Mouse (Mus musculus) forebrain, embryonic 10.5 days (tissue): ENCODE measurements around the gene Fibcd1. TPM values are rescaled to one million over a fixed set of nuclear protein-coding genes. Genes with fewer than 3 reads are reported as not detected.

ENCODE experiments used
- DNase-seq: peaks from one replicate; pipeline ENCODE4 v3.0.0-alpha.2; 2017; ENCODE audit warnings: low spot score; ENCODE audit errors: extremely low spot score
- H3K27ac ChIP-seq: fragments of 300-500 bp; sonication (generic); 2 replicates; pipeline ENCODE4 v1.5.1; 2016; ENCODE audit warnings: mild to moderate bottlenecking
- H3K27me3 ChIP-seq: fragments of 300-500 bp; sonication (generic); 2 replicates; pipeline ENCODE4 v1.6.1; 2016; ENCODE audit warnings: mild to moderate bottlenecking; ENCODE audit not compliant: poor library complexity, severe bottlenecking
- H3K36me3 ChIP-seq: fragments of 300-500 bp; sonication (generic); replicated peaks from 2 replicates; pipeline ENCODE4 v1.6.1; 2016; ENCODE audit warnings: mild to moderate bottlenecking, moderate library complexity
- H3K4me1 ChIP-seq: fragments of 300-500 bp; sonication (generic); 2 replicates; pipeline ENCODE4 v1.6.1; 2016
- H3K4me3 ChIP-seq: fragments of 300-500 bp; sonication (generic); 2 replicates; pipeline ENCODE4 v1.5.1; 2016; ENCODE audit warnings: mild to moderate bottlenecking, moderate library complexity
- H3K9me3 ChIP-seq: fragments of 300-500 bp; sonication (generic); 2 replicates; pipeline ENCODE4 v1.6.1; 2016; ENCODE audit warnings: mild to moderate bottlenecking, moderate library complexity
- WGBS: fragments of 180-500 bp; shearing (Covaris S2); methylation state at CpG from one replicate; pipeline ENCODE4 v1.1.7; 2016; 5-methylcytosine and 5-hydroxymethylcytosine counted together
- polyA plus RNA-seq: library from polyadenylated mRNA; unstranded; fragments of >200 nt; fragmentation: Nextera tagmentation; extraction: Ambion mirVana; gene quantifications from 2 replicates; pipeline ENCODE4 v1.2.1, GENCODE M21; 2016

Gene Fibcd1
- polyA plus RNA-seq, 1 experiment from 2014 or later, result 0.19 TPM

- H3K4me1 ChIP-seq, result peaks cover 60% of the 10 kb centered on the region
- 22% methylated on average over 6 of the region's 6 CpGs for WGBS
- peaks cover 62% of the 10 kb centered on the region for H3K27me3 ChIP-seq
- H3K27ac ChIP-seq, result no peak overlapping the region
- DNase-seq, result no peak
- H3K36me3 ChIP-seq, result no peaks in the 10 kb centered on the region
- H3K4me3 ChIP-seq, result no peak overlapping the region
- H3K9me3 ChIP-seq, result no peaks in the 10 kb centered on the region
Observed at GRCm38 (mm10) chr2:31847908-31848307, 2.1 kb upstream of the Fibcd1 start.

- DNase-seq, result peak; percentile 34
Observed at GRCm38 (mm10) chr2:31846692-31847660, 1.2 kb upstream of the Fibcd1 start.

GRCm38 (mm10) chr2:31845512-31845895 is 301 bp downstream of the Fibcd1 start:
- H3K4me3 ChIP-seq, result peak overlapping the region; percentile 63
- DNase-seq, result no peak
- no peaks in the 10 kb centered on the region for H3K9me3 ChIP-seq
- no peaks in the 10 kb centered on the region for H3K36me3 ChIP-seq
- peaks cover 85% of the 10 kb centered on the region for H3K27me3 ChIP-seq
- peak overlapping the region; percentile 76; the same call in 1 of the 2 replicates for H3K27ac ChIP-seq
- H3K4me1 ChIP-seq, result peaks cover 46% of the 10 kb centered on the region
- 2% methylated on average over 26 of the region's 26 CpGs for WGBS

More at GRCm38 (mm10) chr2:31846692-31847660, 1.2 kb upstream of the Fibcd1 start:
- 3% methylated on average over 35 of the region's 35 CpGs for WGBS
- Histone ChIP-seq H3K27me3 (peaks cover 70% of the 10 kb centered on the region), H3K27ac (peak overlapping the region; percentile 76), H3K4me1 (peaks cover 59% of the 10 kb centered on the region), H3K9me3 (no peaks in the 10 kb centered on the region), H3K36me3 (no peaks in the 10 kb centered on the region), H3K4me3 (peak overlapping the region; percentile 63)

- H3K27ac ChIP-seq, result no peak overlapping the region
- H3K9me3 ChIP-seq, result no peaks in the 10 kb centered on the region
- WGBS, result 4% methylated on average over 10 of the region's 10 CpGs
- peaks cover 41% of the 10 kb centered on the region for H3K4me1 ChIP-seq
- H3K4me3 ChIP-seq, result 0 out of 2 replicates have a peak overlapping the region, but pooled peaks have one; percentile 63
- no peak for DNase-seq
- peaks cover 93% of the 10 kb centered on the region for H3K27me3 ChIP-seq
- H3K36me3 ChIP-seq, result no peaks in the 10 kb centered on the region
Observed at GRCm38 (mm10) chr2:31844729-31845136, 1.1 kb downstream of the Fibcd1 start.

- H3K27ac ChIP-seq, result no peak overlapping the region
- H3K4me1 ChIP-seq, result peaks cover 24% of the 10 kb centered on the region
- H3K4me3 ChIP-seq, result no peak overlapping the region
- 58% methylated on average over 1 of the region's 1 CpGs for WGBS
- DNase-seq, result no peak
- peaks cover 87% of the 10 kb centered on the region for H3K27me3 ChIP-seq
- no peaks in the 10 kb centered on the region for H3K36me3 ChIP-seq
- H3K9me3 ChIP-seq, result no peaks in the 10 kb centered on the region
Observed at GRCm38 (mm10) chr2:31838868-31839267, 6.9 kb downstream of the Fibcd1 start.

GRCm38 (mm10) chr2:31836985-31837384 is 8.8 kb downstream of the Fibcd1 start:
- no peak for DNase-seq
- no peaks in the 10 kb centered on the region for H3K36me3 ChIP-seq
- H3K9me3 ChIP-seq, result no peaks in the 10 kb centered on the region
- peaks cover 75% of the 10 kb centered on the region for H3K27me3 ChIP-seq
- no peak overlapping the region for H3K27ac ChIP-seq
- WGBS, result 48% methylated on average over 6 of the region's 6 CpGs
- peak overlapping the region; percentile 0; the same call in 1 of the 2 replicates for H3K4me3 ChIP-seq
- peaks cover 24% of the 10 kb centered on the region for H3K4me1 ChIP-seq

- Histone ChIP-seq H3K27me3 (peaks cover 66% of the 10 kb centered on the region), H3K27ac (no peak overlapping the region), H3K9me3 (no peaks in the 10 kb centered on the region), H3K36me3 (no peaks in the 10 kb centered on the region), H3K4me3 (no peak overlapping the region), H3K4me1 (peaks cover 24% of the 10 kb centered on the region)
- DNase-seq, result no peak
- WGBS, result 73% methylated on average over 10 of the region's 10 CpGs
Observed at GRCm38 (mm10) chr2:31836091-31836490, 9.7 kb downstream of the Fibcd1 start.

GRCm38 (mm10) chr2:31828311-31828825 is 17.4 kb downstream of the Fibcd1 start:
- WGBS, result 5% methylated on average over 4 of the region's 4 CpGs
- H3K4me3 ChIP-seq, result no peak overlapping the region
- no peak for DNase-seq
- H3K9me3 ChIP-seq, result no peaks in the 10 kb centered on the region
- H3K4me1 ChIP-seq, result peaks cover 37% of the 10 kb centered on the region
- H3K27ac ChIP-seq, result peak overlapping the region; percentile 44; the same call in 1 of the 2 replicates
- H3K36me3 ChIP-seq, result no peaks in the 10 kb centered on the region
- H3K27me3 ChIP-seq, result peaks cover 19% of the 10 kb centered on the region

- H3K36me3 ChIP-seq, result no peaks in the 10 kb centered on the region
- peaks cover 21% of the 10 kb centered on the region for H3K27me3 ChIP-seq
- 68% methylated on average over 7 of the region's 7 CpGs for WGBS
- H3K27ac ChIP-seq, result 0 out of 2 replicates have a peak overlapping the region, but pooled peaks have one; percentile 36
- peaks cover 42% of the 10 kb centered on the region for H3K4me1 ChIP-seq
- no peak for DNase-seq
- no peak overlapping the region for H3K4me3 ChIP-seq
- H3K9me3 ChIP-seq, result no peaks in the 10 kb centered on the region
Observed at GRCm38 (mm10) chr2:31827877-31828276, 17.9 kb downstream of the Fibcd1 start.

- WGBS, result 88% methylated on average over 14 of the region's 14 CpGs
Observed at GRCm38 (mm10) chr2:31826094-31827085, 19.4 kb downstream of the Fibcd1 start.

GRCm38 (mm10) chr2:31825469-31825911 is 20.3 kb downstream of the Fibcd1 start:
- no peak overlapping the region for H3K4me3 ChIP-seq
- WGBS, result 86% methylated on average over 16 of the region's 16 CpGs
- H3K36me3 ChIP-seq, result no peaks in the 10 kb centered on the region
- no peaks in the 10 kb centered on the region for H3K9me3 ChIP-seq
- no peak overlapping the region for H3K27ac ChIP-seq
- peaks cover 48% of the 10 kb centered on the region for H3K4me1 ChIP-seq
- DNase-seq, result no peak
- peaks cover 44% of the 10 kb centered on the region for H3K27me3 ChIP-seq

More at GRCm38 (mm10) chr2:31826094-31827085, 19.4 kb downstream of the Fibcd1 start:
- H3K9me3 ChIP-seq, result no peaks in the 10 kb centered on the region
- no peak overlapping the region for H3K27ac ChIP-seq
- no peak for DNase-seq
- no peaks in the 10 kb centered on the region for H3K36me3 ChIP-seq
- peaks cover 48% of the 10 kb centered on the region for H3K4me1 ChIP-seq
- H3K27me3 ChIP-seq, result peaks cover 35% of the 10 kb centered on the region
- no peak overlapping the region for H3K4me3 ChIP-seq
